Mouse (Mus musculus): ENCODE results near the gene Cap1. TPM values are rescaled to one million over a fixed set of nuclear protein-coding genes. Genes with fewer than 3 reads are reported as not detected.
A peak's percentile ranks its signal among the peaks of the same experiment; 100 is the strongest.
"Not testable (repeated sequence)": the region's sequence is repeated elsewhere in the genome, so short reads cannot be mapped to it uniquely, and the experiment has no call there.

The Cap1 gene
- polyA plus RNA-seq, 1 experiment from 2014 or later: 47.2 TPM

GRCm38 (mm10) chr4:122836403-122836775 lies 49.5 kb downstream of the Cap1 start:
- Histone ChIP-seq H3K27me3 (ENCODE audit: control insufficient read depth, insufficient read depth, low read length) (no peaks in the 10 kb centered on the region), H3K4me3 (ENCODE audit: control insufficient read depth in 1 of 2, insufficient read depth in 1 of 2, low read depth in 1 of 2, low read length in 2 of 2) (peak overlapping the region; percentile 78 to 92), H3K36me3 (ENCODE audit: control insufficient read depth, insufficient read depth, low read length) (peaks cover 3% of the 10 kb centered on the region; the same call in 1 of the 2 replicates), H3K9ac (ENCODE audit: low read length) (peak overlapping the region; percentile 87), H3K9me3 (ENCODE audit: control insufficient read depth, low read length) (no peaks in the 10 kb centered on the region), H3K4me2 (ENCODE audit: low read length) (peak overlapping the region; percentile 94), H3K27ac (replicated peaks in 1 of 2; ENCODE audit: control insufficient read depth in 1 of 2, insufficient read depth in 1 of 2, low read depth in 2 of 2, low read length in 2 of 2) (peak overlapping the region; percentile 50 to 73; a peak in 3 of 4 replicates), H3K4me1 (ENCODE audit: control insufficient read depth in 2 of 2, insufficient read depth in 2 of 2, low read length in 2 of 2) (peaks cover 2 to 13% of the 10 kb centered on the region in 2 experiments; a peak in 3 of 4 replicates)
- 0 out of 2 replicates have a peak, but pooled peaks have one; percentile 17 for ATAC-seq (ENCODE audit: insufficient number of reproducible peaks, insufficient read depth, low FRiP score, low read depth)
- 0% methylated on average over 7 of the region's 7 CpGs for WGBS

GRCm38 (mm10) chr4:122835530-122836402 lies 50.1 kb downstream of the Cap1 start, which contains the start of gene Ppt1:
Ppt1 (plus strand) TSS chr4:122836242.
- Histone ChIP-seq H3K27me3 (ENCODE audit: control insufficient read depth, insufficient read depth, low read length) (no peaks in the 10 kb centered on the region), H3K4me3 (ENCODE audit: control insufficient read depth in 1 of 2, insufficient read depth in 1 of 2, low read depth in 1 of 2, low read length in 2 of 2) (peak within 1 kb of the TSS; percentile 78 to 92), H3K4me2 (ENCODE audit: low read length) (peak within 1 kb of the TSS; percentile 94), H3K36me3 (ENCODE audit: control insufficient read depth, insufficient read depth, low read length) (0 out of 2 replicates have a peak, but pooled peaks cover under 1% of the 10 kb centered on the region), H3K4me1 (ENCODE audit: control insufficient read depth in 2 of 2, insufficient read depth in 2 of 2, low read length in 2 of 2) (peaks cover 2 to 13% of the 10 kb centered on the region in 2 experiments; a peak in 3 of 4 replicates), H3K9me3 (ENCODE audit: control insufficient read depth, low read length) (no peaks in the 10 kb centered on the region), H3K27ac (replicated peaks in 1 of 2; ENCODE audit: control insufficient read depth in 1 of 2, insufficient read depth in 1 of 2, low read depth in 2 of 2, low read length in 2 of 2) (peak within 1 kb of the TSS; percentile 66 to 73), H3K9ac (ENCODE audit: low read length) (peak within 1 kb of the TSS; percentile 87)
- peak; percentile 76 for ATAC-seq (ENCODE audit: insufficient number of reproducible peaks, insufficient read depth, low FRiP score, low read depth)
- 5% methylated on average over 31 of the region's 31 CpGs for WGBS

GRCm38 (mm10) chr4:122831888-122832287 lies 54.0 kb downstream of the Cap1 start:
- no peaks in the 10 kb centered on the region for H3K36me3 ChIP-seq (ENCODE audit: control insufficient read depth, insufficient read depth, low read length)
- no peak overlapping the region for H3K9ac ChIP-seq (ENCODE audit: low read length)
- H3K4me3 ChIP-seq (ENCODE audit: control insufficient read depth in 1 of 2, insufficient read depth in 1 of 2, low read depth in 1 of 2, low read length in 2 of 2): no peak overlapping the region
- H3K4me1 ChIP-seq (ENCODE audit: control insufficient read depth in 2 of 2, insufficient read depth in 2 of 2, low read length in 2 of 2): peaks cover 7 to 23% of the 10 kb centered on the region in 2 experiments
- H3K4me2 ChIP-seq (ENCODE audit: low read length): no peak overlapping the region
- no peak overlapping the region for H3K27ac ChIP-seq (replicated peaks in 1 of 2; ENCODE audit: control insufficient read depth in 1 of 2, insufficient read depth in 1 of 2, low read depth in 2 of 2, low read length in 2 of 2)
- no peaks in the 10 kb centered on the region for H3K9me3 ChIP-seq (ENCODE audit: control insufficient read depth, low read length)
- WGBS: 64% methylated on average over 1 of the region's 1 CpGs
- H3K27me3 ChIP-seq (ENCODE audit: control insufficient read depth, insufficient read depth, low read length): no peaks in the 10 kb centered on the region
- ATAC-seq (ENCODE audit: insufficient number of reproducible peaks, insufficient read depth, low FRiP score, low read depth): no peak

- Histone ChIP-seq H3K27me3 (ENCODE audit: control insufficient read depth, insufficient read depth, low read length) (no peaks in the 10 kb centered on the region), H3K9me3 (ENCODE audit: control insufficient read depth, low read length) (no peaks in the 10 kb centered on the region), H3K36me3 (ENCODE audit: control insufficient read depth, insufficient read depth, low read length) (no peaks in the 10 kb centered on the region), H3K9ac (ENCODE audit: low read length) (no peak overlapping the region), H3K4me3 (ENCODE audit: control insufficient read depth in 1 of 2, insufficient read depth in 1 of 2, low read depth in 1 of 2, low read length in 2 of 2) (no peak overlapping the region), H3K4me1 (ENCODE audit: control insufficient read depth in 2 of 2, insufficient read depth in 2 of 2, low read length in 2 of 2) (peaks cover 6 to 12% of the 10 kb centered on the region in 2 experiments), H3K4me2 (ENCODE audit: low read length) (no peak overlapping the region), H3K27ac (replicated peaks in 1 of 2; ENCODE audit: control insufficient read depth in 1 of 2, insufficient read depth in 1 of 2, low read depth in 2 of 2, low read length in 2 of 2) (no peak overlapping the region)
- no peak for ATAC-seq (ENCODE audit: insufficient number of reproducible peaks, insufficient read depth, low FRiP score, low read depth)
- 90% methylated on average over 6 of the region's 6 CpGs for WGBS
Measured at GRCm38 (mm10) chr4:122829339-122829738, 56.5 kb downstream of the Cap1 start.

- Histone ChIP-seq H3K4me2 (ENCODE audit: low read length) (no peak overlapping the region), H3K9ac (ENCODE audit: low read length) (no peak overlapping the region), H3K4me1 (ENCODE audit: control insufficient read depth in 2 of 2, insufficient read depth in 2 of 2, low read length in 2 of 2) (peaks cover 6 to 12% of the 10 kb centered on the region in 2 experiments), H3K27ac (replicated peaks in 1 of 2; ENCODE audit: control insufficient read depth in 1 of 2, insufficient read depth in 1 of 2, low read depth in 2 of 2, low read length in 2 of 2) (peak overlapping the region; percentile 84 to 85), H3K4me3 (ENCODE audit: control insufficient read depth in 1 of 2, insufficient read depth in 1 of 2, low read depth in 1 of 2, low read length in 2 of 2) (no peak overlapping the region), H3K27me3 (ENCODE audit: control insufficient read depth, insufficient read depth, low read length) (no peaks in the 10 kb centered on the region), H3K9me3 (ENCODE audit: control insufficient read depth, low read length) (no peaks in the 10 kb centered on the region), H3K36me3 (ENCODE audit: control insufficient read depth, insufficient read depth, low read length) (no peaks in the 10 kb centered on the region)
- ATAC-seq (ENCODE audit: insufficient number of reproducible peaks, insufficient read depth, low FRiP score, low read depth): peak; percentile 77
Measured at GRCm38 (mm10) chr4:122827651-122828050, 58.2 kb downstream of the Cap1 start.

- not testable (repeated sequence) for H3K27ac ChIP-seq (replicated peaks in 1 of 2; ENCODE audit: control insufficient read depth in 1 of 2, insufficient read depth in 1 of 2, low read depth in 2 of 2, low read length in 2 of 2)
Measured at GRCm38 (mm10) chr4:122820941-122821340, 64.9 kb downstream of the Cap1 start.

GRCm38 (mm10) chr4:122816202-122816601 lies 69.7 kb downstream of the Cap1 start:
- H3K4me3 ChIP-seq (ENCODE audit: control insufficient read depth in 1 of 2, insufficient read depth in 1 of 2, low read depth in 1 of 2, low read length in 2 of 2): no peak overlapping the region
- 63% methylated on average over 1 of the region's 1 CpGs for WGBS
- ATAC-seq (ENCODE audit: insufficient number of reproducible peaks, insufficient read depth, low FRiP score, low read depth): no peak

More at GRCm38 (mm10) chr4:122820941-122821340, 64.9 kb downstream of the Cap1 start:
- not testable (repeated sequence) for H3K4me2 ChIP-seq (ENCODE audit: low read length); H3K9me3 ChIP-seq (ENCODE audit: control insufficient read depth, low read length); H3K4me1 ChIP-seq (ENCODE audit: control insufficient read depth in 2 of 2, insufficient read depth in 2 of 2, low read length in 2 of 2); H3K27me3 ChIP-seq (ENCODE audit: control insufficient read depth, insufficient read depth, low read length); H3K36me3 ChIP-seq (ENCODE audit: control insufficient read depth, insufficient read depth, low read length); H3K4me3 ChIP-seq (ENCODE audit: control insufficient read depth in 1 of 2, insufficient read depth in 1 of 2, low read depth in 1 of 2, low read length in 2 of 2); H3K9ac ChIP-seq (ENCODE audit: low read length); ATAC-seq (ENCODE audit: insufficient number of reproducible peaks, insufficient read depth, low FRiP score, low read depth)
- 20% methylated on average over 10 of the region's 10 CpGs for WGBS

More at GRCm38 (mm10) chr4:122816202-122816601, 69.7 kb downstream of the Cap1 start:
- Histone ChIP-seq H3K4me2 (ENCODE audit: low read length) (no peak overlapping the region), H3K9me3 (ENCODE audit: control insufficient read depth, low read length) (0 out of 2 replicates have a peak, but pooled peaks cover 4% of the 10 kb centered on the region), H3K36me3 (ENCODE audit: control insufficient read depth, insufficient read depth, low read length) (no peaks in the 10 kb centered on the region), H3K27ac (replicated peaks in 1 of 2; ENCODE audit: control insufficient read depth in 1 of 2, insufficient read depth in 1 of 2, low read depth in 2 of 2, low read length in 2 of 2) (no peak overlapping the region), H3K4me1 (ENCODE audit: control insufficient read depth in 2 of 2, insufficient read depth in 2 of 2, low read length in 2 of 2) (peaks cover 2 to 3% of the 10 kb centered on the region in 2 experiments; a peak in 2 of 4 replicates), H3K9ac (ENCODE audit: low read length) (no peak overlapping the region), H3K27me3 (ENCODE audit: control insufficient read depth, insufficient read depth, low read length) (no peaks in the 10 kb centered on the region)
